16 mouse cellular contexts compared by ENCODE assay signal in the genomic region with DNA sequence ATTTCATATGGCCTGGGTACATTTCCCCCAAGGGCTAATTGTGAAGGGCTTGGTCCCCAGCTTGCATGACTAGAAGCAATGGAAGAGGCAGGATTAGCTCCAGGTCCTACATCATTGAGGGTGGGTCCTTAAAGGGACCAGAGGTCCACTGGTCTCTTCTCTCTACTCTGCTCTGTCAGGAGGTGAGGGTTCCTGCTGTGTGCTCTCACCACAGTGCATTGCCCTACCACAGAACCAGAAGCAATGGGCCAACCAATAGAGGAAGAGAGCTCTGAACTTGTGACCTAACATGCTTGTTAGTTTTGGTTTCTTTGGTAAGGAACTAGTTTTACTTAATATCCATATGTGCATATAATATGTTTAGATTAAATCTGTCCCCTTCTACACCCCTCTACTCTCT. TPM values are rescaled to one million over a fixed set of nuclear protein-coding genes. Genes with fewer than 3 reads are reported as not detected.
"Had no signal": no experiment of that assay in that cellular context is flagged by ENCODE, and none has a peak within 500 bp of the region (broad histone marks: within the 10 kb centered on the region; RNA-seq: fewer than 3 reads in every experiment).

No protein-coding gene starts in this region.

- H3K4me1 ChIP-seq: limb, embryonic 13.5 days; midbrain, embryonic 15.5 days; neural tube, embryonic 13.5 days had no signal

- H3K4me3 ChIP-seq: limb, embryonic 13.5 days; megakaryocyte, embryonic 14.5 days; midbrain, embryonic 15.5 days; neural tube, embryonic 13.5 days had no signal

- ATAC-seq: lung, postnatal 0 days; midbrain, embryonic 15.5 days had no signal

- DNase-seq: kidney, adult 11 months; kidney, adult 9 months; left cerebral cortex, postnatal 4 days; lung, adult 18-20 months; lung, postnatal 36 days; right cerebral cortex, postnatal 14 days; thymus, postnatal 25 days had no signal

- H3K27ac ChIP-seq: kidney, postnatal 0 days; limb, embryonic 13.5 days; liver, embryonic 14.5 days; midbrain, embryonic 15.5 days; neural tube, embryonic 13.5 days had no signal

- H3K27me3 ChIP-seq: limb, embryonic 13.5 days; midbrain, embryonic 15.5 days; neural tube, embryonic 13.5 days had no signal

- H3K36me3 ChIP-seq: limb, embryonic 13.5 days; midbrain, embryonic 15.5 days; neural tube, embryonic 13.5 days had no signal

RNA-seq across cellular contexts. Expression of a gene that starts 31.5 kb away (rescaled TPM):
- total RNA-seq: liver, adult 2 months had no signal
- polyA plus RNA-seq: liver, embryonic 14.5 days had no signal

RNA-seq across cellular contexts. Expression of a gene that starts 55.4 kb away (rescaled TPM):
- total RNA-seq: liver, adult 2 months had no signal
- polyA plus RNA-seq: kidney, postnatal 0 days; large intestine, adult 2 months; liver, adult 2 months; lung, postnatal 0 days had no signal
